Mouse (Mus musculus) liver (tissue): Measurements from ENCODE around the gene Fam163a.
A peak's percentile ranks its signal among the peaks of the same experiment; 100 is the strongest.

Experiments used
- DNase-seq: peaks from one replicate; pipeline ENCODE4 v3.0.0-alpha.2; 2020; ENCODE audit warnings: mixed read lengths

Gene Fam163a

GRCm38 (mm10) chr1:156074575-156074974, 130.3 kb downstream of the Fam163a start:
- no peak for DNase-seq

GRCm38 (mm10) chr1:156073169-156073821, 131.5 kb downstream of the Fam163a start:
- peak; percentile 20 for DNase-seq

GRCm38 (mm10) chr1:156070106-156070505, 134.7 kb downstream of the Fam163a start:
- no peak for DNase-seq

- DNase-seq: no peak
These were observed 138.7 kb downstream of the Fam163a start for GRCm38 (mm10) chr1:156066133-156066532.

- DNase-seq: no peak
These were observed 142.6 kb downstream of the Fam163a start for GRCm38 (mm10) chr1:156062193-156062592.

GRCm38 (mm10) chr1:156058207-156058606, 146.6 kb downstream of the Fam163a start:
- DNase-seq: no peak

- DNase-seq: no peak
These were observed 158.1 kb downstream of the Fam163a start for GRCm38 (mm10) chr1:156046688-156047087.

- no peak for DNase-seq
These were observed 160.6 kb downstream of the Fam163a start for GRCm38 (mm10) chr1:156044211-156044611.

- peak; percentile 61 for DNase-seq
These were observed 161.8 kb downstream of the Fam163a start for GRCm38 (mm10) chr1:156043027-156043426.

- DNase-seq: no peak
These were observed 162.3 kb downstream of the Fam163a start for GRCm38 (mm10) chr1:156042481-156042880.

GRCm38 (mm10) chr1:156041451-156042241, 163.2 kb downstream of the Fam163a start:
- peak; percentile 36 for DNase-seq

- DNase-seq: peak; percentile 96
These were observed 164.0 kb downstream of the Fam163a start for GRCm38 (mm10) chr1:156040731-156041401.

GRCm38 (mm10) chr1:156039989-156040388, 164.8 kb downstream of the Fam163a start:
- DNase-seq: peak; percentile 53

- peak; percentile 75 for DNase-seq
These were observed 167.7 kb downstream of the Fam163a start for GRCm38 (mm10) chr1:156037144-156037583.

GRCm38 (mm10) chr1:156035930-156036737, 168.7 kb downstream of the Fam163a start, which contains the start of gene Tor1aip1:
TSS of gene Tor1aip1 (minus strand) at chr1:156036480.
- peak; percentile 96 for DNase-seq

GRCm38 (mm10) chr1:156035269-156035929, 169.4 kb downstream of the Fam163a start, which contains the start of gene Tor1aip2:
TSS of gene Tor1aip2 (plus strand) at chr1:156035403.
- peak; percentile 90 for DNase-seq

- no peak for DNase-seq
These were observed 170.2 kb downstream of the Fam163a start for GRCm38 (mm10) chr1:156034661-156035060.

GRCm38 (mm10) chr1:156033921-156034320, 170.9 kb downstream of the Fam163a start:
- DNase-seq: no peak

GRCm38 (mm10) chr1:156028340-156028975, 176.4 kb downstream of the Fam163a start:
- no peak for DNase-seq

- DNase-seq: no peak
These were observed 177.0 kb downstream of the Fam163a start for GRCm38 (mm10) chr1:156027849-156028248.
